Mouse (Mus musculus) 3T3-L1 (cell line): ENCODE measurements at regions not wholly inside any gene's neighbourhood (a gene's known extent, or its start where the extent isn't known, plus 50 kb on each side); places are given as distances from the start of the nearest gene placed in this dataset.

Source experiments
- DNase-seq: peaks from one replicate; pipeline ENCODE4 v3.0.0-alpha.2; 2015; ENCODE audit warnings: low read depth, low spot score

DNA sequence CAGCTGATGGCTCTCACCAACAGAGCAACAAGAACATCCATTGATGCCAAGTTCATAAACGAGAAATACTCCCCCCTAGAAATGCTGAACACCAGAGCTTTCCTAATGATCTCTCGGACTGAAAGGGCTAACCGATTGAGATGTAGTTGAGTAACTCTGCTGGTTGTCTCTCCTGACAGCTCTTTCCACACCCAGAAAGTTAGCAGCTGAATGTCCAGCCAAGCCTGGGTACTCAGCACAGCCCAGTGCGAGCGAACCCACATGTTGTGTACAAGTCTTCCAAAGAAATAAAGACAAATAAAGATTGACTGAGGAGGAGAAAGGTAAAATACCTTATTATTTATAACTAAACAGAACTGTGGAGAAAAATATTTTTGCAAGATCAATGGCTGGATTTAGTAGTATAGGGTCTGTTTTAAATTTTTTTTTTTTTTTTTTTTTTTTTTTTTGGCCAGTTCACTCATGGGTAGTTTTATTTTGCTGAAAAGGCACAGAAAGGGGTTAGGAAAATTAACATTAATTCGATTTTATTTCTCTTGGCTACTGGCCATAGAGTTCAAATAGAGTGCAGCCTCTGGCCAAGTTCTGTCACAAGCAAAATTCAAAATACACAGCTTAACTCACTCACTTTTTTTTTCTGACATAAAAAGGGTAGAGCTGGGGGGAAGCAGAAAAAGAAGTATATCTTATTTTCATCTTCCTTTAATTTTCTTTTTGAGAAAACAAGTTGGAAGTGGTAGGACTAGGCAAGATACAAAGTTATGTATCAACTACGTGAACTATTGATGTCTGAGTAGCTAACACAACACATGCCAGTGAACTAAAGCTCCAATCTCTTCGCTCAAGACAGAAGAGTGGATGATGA, 261.2 kb upstream of the Npvf start:
- no peak for DNase-seq

DNA sequence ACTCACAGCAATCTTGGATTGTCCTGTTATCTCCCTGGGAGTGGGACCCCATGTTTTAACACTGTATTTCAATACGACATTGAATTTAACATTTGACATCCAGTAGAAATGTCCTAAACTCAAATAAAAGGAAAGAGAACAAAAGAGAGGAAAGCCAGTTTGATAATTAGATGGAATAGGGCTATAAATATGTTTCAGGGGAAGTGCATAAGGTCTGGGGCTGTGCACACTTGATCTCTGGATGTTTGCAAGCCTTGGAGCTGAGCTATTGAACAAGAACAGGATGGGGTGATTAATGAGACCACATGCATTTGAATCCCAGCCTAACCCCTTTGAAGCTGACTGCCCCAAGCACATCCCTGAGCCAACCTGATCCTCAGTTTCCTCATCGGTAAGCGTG, 264.0 kb upstream of the Npvf start:
- no peak for DNase-seq

DNA sequence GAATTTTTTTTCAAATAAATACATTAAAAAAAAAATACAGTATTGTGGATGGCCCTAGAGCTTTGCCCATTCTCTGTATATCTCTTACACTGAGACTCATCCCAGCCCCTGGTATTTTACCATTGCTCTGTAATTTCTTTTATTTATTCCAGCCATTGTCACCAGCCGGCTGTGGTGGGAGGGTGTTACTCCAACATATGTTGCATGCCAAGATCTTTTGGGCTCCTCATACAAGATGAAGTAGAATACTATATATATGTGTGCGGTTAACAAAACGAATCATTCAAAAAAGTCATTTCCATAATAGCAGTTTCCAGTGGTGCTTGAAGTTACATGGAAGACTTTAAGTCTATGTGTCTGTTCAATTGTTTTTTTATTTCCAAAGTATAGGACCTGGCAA, 268.0 kb upstream of the Npvf start:
- DNase-seq: no peak

DNA sequence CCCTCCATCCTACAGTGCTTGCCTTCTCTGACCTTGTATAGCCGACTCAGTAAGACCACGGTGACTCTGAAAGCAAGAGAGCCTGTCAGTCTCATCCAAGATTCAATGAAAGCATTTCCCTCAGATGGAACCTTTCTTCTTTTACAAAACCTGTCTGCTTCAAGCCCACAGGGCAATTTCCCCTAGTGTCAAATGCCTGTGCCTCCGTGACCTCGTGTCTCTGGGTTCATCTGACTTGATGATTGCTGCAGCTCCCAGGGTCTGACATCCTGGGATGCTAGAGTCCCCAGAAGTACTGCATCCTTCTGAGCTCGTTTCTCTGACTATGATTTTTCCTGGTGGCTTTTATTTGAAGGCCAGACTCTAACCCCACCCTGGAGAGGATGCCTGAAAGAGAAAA, 270.3 kb upstream of the Npvf start:
- DNase-seq: no peak

DNA sequence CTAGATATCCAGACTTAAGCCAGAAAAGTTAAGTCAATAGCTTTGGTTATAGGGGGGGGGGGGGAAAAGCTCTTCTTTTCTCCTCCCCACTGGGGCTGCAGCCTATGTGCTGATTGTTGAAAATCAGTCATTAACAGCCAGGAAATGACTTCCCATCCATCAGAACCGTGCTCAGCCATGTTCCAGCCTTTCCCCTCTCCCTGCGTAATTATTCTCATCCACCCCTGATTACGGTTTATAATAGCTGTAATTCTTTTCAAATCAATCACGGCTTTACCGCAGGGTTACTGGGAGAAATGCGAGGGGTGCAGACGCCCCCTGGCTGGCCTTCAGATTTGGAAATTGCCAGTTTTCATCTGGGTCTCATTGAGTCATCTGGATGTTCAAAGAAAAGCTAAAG, 270.8 kb upstream of the Npvf start:
- no peak for DNase-seq

DNA sequence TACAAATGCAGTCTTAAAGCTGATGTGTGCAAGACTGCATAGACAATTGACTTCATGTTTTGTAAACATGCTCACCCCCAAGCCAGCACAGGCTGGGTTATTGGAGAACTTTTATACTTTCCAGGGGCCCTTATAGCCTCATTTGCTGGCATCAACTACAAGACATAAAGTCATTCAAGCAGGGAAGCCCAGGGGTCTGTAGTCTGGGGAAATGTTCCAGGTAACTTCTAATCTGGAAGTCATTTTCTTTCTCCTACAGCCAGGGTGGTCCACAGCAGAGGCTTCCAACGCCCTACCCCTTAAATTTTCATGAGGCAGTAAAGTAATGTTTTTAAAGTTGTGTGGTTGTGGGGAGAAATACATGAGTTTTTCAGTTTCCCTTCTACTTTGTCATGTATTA, 272.1 kb upstream of the Npvf start:
- DNase-seq: no peak

DNA sequence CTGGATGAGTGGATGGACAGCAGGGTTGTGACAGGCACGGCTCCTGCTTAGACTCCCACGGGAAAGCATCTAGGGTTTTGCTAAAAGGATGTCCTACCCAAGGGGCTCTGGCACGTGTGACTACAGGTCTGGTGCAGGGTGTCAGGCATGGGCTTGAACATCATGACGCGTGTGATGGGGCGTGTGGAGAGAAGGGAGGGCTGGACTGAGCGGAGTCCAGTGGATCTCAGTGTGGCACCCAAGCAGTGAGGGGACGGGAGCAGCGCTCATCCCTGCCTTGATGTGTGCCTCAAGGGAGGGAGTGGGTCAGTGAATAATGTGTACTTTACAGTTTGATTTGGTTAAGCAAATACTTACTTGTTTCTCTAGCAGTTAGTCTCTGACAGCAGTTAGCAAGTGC, 275.3 kb upstream of the Npvf start:
- DNase-seq: no peak

DNA sequence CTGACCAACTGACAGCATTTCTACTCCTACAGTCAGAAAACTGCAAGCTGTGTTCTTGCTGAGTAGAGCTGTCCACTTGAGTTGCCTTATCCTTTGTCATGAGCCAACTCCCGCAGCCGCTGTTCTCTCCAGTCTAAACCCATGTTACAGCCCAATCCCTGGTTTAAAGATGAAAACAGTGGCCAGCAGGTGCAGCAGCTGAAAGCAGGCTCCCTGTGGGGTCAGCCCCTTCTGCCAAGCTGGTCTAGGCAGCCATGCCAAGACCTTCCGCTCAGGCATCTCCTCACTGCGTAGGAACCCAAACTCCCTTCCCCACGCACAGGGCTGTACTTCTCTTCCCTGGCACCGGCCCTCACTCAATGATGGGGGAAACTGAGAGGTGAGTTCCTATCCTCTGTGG, 279.3 kb upstream of the Npvf start:
- DNase-seq: no peak

DNA sequence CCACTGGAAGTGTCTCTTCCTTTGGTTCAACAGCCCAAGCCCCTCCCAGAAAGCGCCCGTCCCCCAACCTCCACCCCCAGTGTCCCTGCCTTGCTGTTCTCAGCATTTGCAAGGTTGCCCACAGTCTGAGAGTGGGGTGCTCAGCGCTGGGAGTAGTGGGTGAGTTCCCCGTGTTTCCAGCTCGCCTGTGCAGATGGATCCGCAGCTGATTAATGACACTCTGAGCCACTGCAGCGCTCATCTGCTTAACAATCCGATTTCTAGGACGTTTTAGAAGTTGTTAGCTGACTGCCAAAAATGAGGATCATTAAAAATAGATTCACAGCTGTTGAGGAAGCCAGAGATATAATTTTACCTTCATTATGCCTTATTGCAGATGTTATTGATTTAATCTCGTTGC, 280.0 kb upstream of the Npvf start:
- DNase-seq: no peak

DNA sequence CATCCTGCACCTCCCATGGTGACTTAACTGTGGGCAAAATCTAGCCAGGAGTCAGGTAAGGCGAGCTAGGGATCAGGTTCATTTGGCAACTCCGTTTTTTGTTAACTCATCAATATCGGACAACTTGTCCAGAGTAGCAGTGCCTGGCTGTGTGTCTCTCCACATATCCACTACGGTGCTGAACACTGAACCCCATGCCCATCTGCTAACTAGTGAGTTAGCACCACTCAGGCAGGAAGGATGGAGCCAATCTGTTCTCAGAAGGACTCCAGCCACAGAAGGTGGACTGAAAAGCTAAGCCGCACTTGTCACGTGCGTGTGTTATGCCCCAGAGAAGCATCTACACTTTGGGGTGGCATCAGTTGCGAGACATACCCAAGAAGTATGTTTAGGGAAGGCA, 282.1 kb upstream of the Npvf start:
- DNase-seq: no peak

DNA sequence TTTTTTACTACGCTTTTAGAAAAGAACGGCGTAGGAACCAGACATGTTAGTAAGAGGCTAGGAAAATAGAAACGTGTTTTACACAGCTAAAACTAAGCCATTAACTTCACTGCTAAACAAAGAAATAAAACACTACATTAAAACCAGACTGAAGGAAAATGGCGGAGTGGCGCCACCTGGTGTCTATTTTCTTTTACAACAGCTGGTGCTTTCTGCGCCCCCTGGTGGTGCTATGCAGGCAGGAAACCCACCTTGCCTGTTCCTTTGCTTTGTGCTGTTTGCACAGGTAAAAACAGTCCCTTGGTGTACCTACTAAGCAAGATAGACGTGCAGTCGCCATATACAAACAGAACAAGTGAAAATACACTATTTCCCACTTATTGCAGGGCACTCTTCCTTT, 282.9 kb upstream of the Npvf start:
- peak; percentile 89 for DNase-seq

DNA sequence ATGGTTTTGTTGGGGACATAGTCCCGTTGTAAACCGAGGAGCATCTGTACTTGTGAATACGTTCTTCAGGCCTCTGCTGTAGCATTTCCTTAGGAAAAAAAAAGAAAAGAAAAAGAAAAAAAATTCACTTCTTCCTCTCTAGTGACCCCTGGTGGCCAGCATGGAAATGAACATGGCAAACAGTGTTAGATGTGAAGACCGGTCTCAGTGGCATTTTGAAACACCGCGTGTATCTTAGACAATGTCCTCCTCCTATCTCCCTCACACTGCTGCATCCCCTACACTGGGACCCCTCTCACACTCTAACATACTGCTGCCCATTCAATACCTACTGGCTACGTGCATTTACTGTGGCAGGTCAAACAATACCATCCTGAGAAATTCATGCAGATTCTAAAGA, 284.6 kb upstream of the Npvf start:
- peak; percentile 79 for DNase-seq

DNA sequence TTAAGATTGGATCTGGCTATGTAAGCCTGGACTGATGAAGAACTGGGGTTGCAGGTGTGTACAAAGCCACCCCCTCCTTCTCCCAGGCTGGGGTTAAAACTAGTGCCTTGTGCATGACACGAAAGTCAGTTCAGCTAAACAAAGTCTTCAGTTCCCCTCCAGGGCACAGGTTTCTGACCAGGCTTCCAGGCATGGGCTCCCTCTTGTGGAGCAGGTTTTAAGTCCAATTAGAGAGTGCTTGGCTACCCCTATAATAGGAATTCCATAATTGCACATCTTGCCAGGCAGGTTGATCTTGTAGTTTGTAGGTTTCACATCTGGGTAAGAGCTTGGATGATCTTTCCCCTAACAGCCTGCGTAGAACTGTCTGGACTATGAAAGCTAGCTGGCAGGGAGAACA, 285.2 kb upstream of the Npvf start:
- DNase-seq: peak; percentile 77

DNA sequence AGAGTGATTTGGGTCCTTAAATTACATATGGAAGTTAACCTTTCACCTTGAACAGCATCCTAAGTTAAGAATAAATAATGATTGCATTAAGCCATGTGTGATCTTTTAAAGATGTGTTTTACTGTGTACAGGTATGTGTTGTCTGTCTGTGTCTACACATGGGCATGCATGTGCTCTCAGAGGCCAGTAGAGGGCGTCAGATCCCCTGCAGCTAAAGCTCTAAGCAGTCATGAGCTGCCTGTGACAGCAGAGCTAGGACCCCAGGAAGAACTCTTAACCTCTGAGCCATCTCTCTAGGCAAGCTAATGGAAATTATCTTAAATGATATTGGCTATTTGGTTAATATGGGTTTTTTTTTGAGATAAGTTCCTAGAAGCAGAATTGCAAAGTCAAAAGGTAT, 285.9 kb upstream of the Npvf start:
- peak; percentile 32 for DNase-seq

DNA sequence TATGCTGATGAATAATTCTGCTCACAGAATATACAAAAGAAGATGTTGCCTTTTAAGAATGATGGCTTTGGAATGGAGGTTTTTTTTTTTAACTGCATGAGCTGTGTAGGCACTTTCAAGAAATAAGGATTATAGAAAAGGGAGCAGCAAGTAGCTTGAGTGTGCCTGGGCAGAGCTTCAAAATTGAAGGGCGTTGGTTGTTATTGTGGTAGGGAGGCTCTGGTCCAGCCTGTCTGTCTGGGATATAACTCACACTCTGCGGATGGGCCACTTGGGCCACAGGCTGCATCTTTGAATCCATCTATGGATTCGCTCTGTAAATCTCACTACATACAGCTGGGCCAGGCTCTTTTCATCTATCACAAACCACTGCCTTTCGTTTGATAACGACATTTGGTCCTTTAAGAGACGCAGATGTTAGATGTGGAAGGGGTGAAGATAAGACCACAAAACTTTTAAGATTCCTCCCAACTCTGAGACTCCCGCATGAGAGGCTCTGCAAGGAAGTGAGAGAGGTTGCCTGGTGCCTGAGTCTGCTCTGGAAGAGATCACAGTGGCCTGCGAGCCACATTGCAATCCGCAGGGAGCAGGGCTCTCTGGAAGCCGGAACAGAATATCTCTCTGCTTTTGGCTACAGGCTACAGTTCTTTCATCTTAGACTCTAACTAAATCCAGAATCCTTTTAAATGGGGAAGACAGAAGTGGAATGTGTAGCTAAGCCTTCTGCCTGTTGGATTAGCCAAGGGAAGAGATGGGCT, 286.6 kb upstream of the Npvf start:
- peak; percentile 40 for DNase-seq

DNA sequence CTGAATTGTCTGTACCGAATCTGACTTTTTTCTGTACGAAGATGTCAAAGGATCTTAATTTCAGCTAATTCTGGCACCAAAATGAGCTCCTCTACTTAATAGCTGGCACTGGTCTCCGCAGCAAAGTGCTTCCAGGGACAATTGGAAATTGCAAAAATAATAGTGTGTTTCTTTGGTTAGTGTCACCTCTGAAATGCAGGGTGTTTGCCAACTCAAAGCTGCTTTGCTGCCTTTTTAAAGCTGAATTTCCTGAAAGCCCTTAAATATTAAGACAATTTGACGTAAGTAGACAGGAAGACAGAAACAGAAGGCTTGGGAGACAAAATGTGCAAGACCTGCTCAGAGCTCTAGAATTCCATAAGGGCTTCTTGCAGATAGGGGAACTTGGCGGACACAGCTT, 288.5 kb upstream of the Npvf start:
- no peak for DNase-seq

DNA sequence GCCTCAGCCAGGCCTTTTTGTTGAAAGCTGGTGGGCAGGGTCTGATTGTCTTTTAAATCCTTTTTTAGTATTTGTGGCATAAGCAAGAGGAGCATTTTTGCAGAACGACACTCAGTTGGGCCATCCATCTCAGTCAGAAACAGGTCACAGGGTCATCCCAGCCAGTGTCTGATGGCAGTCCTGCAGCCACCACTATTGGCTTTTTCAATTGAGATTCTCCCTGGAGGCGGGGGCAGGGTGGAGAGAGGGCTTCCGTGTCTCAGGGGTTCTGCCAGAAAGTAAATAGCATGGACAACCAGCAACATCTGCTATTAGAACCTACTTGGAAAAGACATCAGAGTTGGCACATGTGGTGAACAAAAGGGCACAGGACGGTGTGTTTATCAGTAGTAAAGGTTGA, 293.8 kb upstream of the Npvf start:
- DNase-seq: no peak

DNA sequence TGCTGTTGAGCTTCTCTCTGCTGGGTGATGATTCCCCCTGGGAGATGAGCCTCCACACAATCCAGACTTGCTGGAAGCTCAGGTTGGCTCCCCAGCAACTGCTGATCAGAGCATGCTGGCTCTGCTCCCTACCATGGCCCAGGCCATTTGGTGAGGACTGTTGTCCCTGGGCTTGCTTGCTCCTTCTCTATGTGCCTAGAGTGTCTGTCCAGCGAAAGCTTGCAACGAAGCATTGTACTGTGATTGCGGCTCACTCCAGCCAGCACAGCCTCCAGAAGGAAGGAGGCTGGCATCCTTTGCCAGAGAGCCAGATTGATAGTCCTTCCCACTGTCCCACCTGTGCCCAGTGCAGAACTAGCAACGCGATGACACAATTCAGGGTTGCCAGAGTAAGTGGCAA, 295.1 kb upstream of the Npvf start:
- no peak for DNase-seq

DNA sequence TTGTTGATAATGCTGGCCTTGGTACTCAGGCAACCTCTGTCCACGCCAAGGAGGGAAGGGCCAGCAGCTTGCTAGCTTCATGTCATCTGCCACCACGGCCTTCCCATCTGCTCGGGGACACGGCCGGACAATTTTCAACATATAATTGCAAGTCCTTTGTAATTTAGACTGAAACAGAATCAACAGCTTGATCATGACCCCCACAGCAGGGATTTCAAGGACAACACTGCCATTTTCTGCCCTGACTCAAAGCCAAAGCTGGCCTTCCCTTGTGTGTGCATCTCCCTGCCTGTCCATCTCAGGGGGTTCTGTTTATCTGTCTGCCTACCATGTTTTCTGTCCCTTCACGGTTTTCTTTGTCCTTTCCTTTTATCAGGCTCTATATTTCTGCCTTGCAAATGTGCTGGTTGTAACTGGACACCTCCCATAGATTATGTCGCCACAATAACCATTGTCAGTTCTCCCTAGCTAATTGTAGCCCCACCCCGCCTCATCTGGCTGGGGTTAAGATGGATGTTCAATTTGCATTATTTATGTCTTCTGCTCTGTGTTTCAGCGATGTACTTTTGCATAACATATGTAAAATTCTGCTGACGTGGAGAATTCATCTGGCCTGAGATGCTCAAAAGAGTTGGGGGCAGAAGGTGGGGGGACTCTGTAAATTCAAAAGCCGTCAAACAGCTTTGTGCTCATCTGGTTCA, 295.8 kb upstream of the Npvf start:
- DNase-seq: no peak

DNA sequence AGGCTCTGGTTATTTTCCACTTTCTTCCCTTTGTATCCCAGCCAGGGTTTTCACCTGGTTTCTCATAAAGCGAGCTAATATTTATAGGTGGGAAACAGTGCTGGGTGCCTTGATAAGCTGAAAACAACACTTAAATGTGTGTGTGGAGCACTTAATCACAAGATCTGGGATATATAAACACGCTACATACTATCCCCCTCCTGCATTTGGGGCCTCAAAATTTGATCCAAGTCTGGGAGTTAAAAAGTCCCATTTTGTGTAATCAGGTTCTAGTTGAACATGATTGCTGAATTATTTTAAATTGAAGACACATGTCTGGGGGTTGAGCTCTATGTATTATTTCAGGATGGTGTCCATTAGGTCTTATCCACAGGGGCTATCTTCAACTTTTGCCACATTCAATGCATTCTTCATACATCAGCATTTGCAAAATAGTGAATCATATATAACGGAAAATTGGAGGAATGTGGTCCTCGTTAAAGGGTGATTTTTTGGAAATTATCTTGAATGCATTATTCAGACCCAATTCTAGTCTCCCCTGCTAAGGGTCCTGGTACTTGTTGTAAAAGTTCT, 303.2 kb upstream of the Npvf start:
- no peak for DNase-seq

DNA sequence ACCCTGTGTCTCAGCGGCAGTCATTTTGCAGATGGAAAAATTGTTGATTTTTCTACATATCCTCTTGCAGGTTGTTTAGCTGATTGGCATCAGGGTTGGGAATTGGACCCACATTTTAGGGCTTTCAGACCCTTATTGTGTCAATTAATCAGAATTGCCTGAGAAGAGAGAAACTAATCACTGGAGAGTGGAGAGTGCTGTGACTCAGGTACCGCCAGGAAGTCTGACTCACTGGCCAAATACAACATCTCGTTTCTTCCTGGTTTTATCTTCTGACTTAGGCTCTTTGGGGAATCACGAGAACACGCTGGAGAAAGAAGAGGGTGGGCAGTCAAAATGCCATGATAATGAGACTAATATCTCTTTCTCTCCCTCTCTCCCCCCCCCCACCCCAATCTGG, 306.1 kb upstream of the Npvf start:
- DNase-seq: peak; percentile 66

DNA sequence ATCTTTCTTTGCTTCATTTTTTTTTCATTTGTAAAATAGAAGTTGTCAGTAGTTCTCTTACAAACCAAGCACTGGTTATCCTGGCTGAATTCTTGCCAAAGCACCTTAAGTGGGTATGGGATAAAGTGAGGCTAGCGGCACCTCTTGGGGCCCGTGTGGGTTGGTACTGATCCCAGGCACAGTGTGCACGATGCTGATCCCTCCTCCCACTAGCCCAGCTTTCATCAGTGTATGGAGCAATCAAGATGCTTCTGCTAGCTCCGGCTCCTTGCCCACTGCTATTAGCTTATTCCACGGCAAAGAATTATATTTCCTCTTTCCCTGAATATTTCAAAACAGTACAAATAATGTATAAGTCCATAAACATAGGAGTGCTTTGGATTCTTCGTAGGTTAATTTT, 307.4 kb upstream of the Npvf start:
- no peak for DNase-seq
